Mouse (Mus musculus): ENCODE measurements at regions not wholly inside any gene's neighbourhood (a gene's known extent, or its start where the extent isn't known, plus 50 kb on each side); places are given as distances from the start of the nearest gene placed in this dataset.

GRCm38 (mm10) chr2:180390216-180390996 is 55.9 kb upstream of the Gata5 start:
- peak overlapping the region; percentile 71 for H3K4me3 ChIP-seq (ENCODE audit: low read depth, low read length)
- H3K36me3 ChIP-seq (ENCODE audit: control insufficient read depth, insufficient read depth, low read length) = no peaks in the 10 kb centered on the region
- no peaks in the 10 kb centered on the region for H3K9me3 ChIP-seq (replicated peaks; ENCODE audit: control insufficient read depth, low read length)
- WGBS (ENCODE audit: insufficient replicate concordance) = 53% methylated on average over 15 of the region's 15 CpGs
- no peak for ATAC-seq (replicated peaks; ENCODE audit: insufficient number of reproducible peaks, low FRiP score, low TSS enrichment)
- H3K4me1 ChIP-seq (ENCODE audit: control insufficient read depth, insufficient read depth, low read length) = peaks cover 43% of the 10 kb centered on the region
- H3K27me3 ChIP-seq (ENCODE audit: control insufficient read depth, insufficient read depth, low read length) = peaks cover 9% of the 10 kb centered on the region
- H3K4me2 ChIP-seq = peak overlapping the region; percentile 87
- peak overlapping the region; percentile 97 for H3K9ac ChIP-seq (ENCODE audit: low read depth, low read length)
- peak overlapping the region; percentile 98 for H3K27ac ChIP-seq (ENCODE audit: low read depth, low read length)

- Histone ChIP-seq H3K4me1 (ENCODE audit: control insufficient read depth, insufficient read depth, low read length) (peaks cover 40% of the 10 kb centered on the region), H3K27me3 (ENCODE audit: control insufficient read depth, insufficient read depth, low read length) (peaks cover 14% of the 10 kb centered on the region), H3K4me2 (peak overlapping the region; percentile 87), H3K4me3 (ENCODE audit: low read depth, low read length) (peak overlapping the region; percentile 71), H3K9ac (ENCODE audit: low read depth, low read length) (peak overlapping the region; percentile 97), H3K9me3 (replicated peaks; ENCODE audit: control insufficient read depth, low read length) (no peaks in the 10 kb centered on the region), H3K27ac (ENCODE audit: low read depth, low read length) (peak overlapping the region; percentile 98), H3K36me3 (ENCODE audit: control insufficient read depth, insufficient read depth, low read length) (no peaks in the 10 kb centered on the region)
- WGBS (ENCODE audit: insufficient replicate concordance) = 7% methylated on average over 2 of the region's 2 CpGs
- no peak for ATAC-seq (replicated peaks; ENCODE audit: insufficient number of reproducible peaks, low FRiP score, low TSS enrichment)
Measured at GRCm38 (mm10) chr2:180389486-180389885, 55.0 kb upstream of the Gata5 start.

GRCm38 (mm10) chr2:180389013-180389412 is 54.5 kb upstream of the Gata5 start:
- H3K4me3 ChIP-seq (ENCODE audit: low read depth, low read length) = peak overlapping the region; percentile 71
- peak overlapping the region; percentile 97 for H3K9ac ChIP-seq (ENCODE audit: low read depth, low read length)
- peak overlapping the region; percentile 98 for H3K27ac ChIP-seq (ENCODE audit: low read depth, low read length)
- 40% methylated on average over 12 of the region's 12 CpGs for WGBS (ENCODE audit: insufficient replicate concordance)
- peaks cover 14% of the 10 kb centered on the region for H3K27me3 ChIP-seq (ENCODE audit: control insufficient read depth, insufficient read depth, low read length)
- H3K4me1 ChIP-seq (ENCODE audit: control insufficient read depth, insufficient read depth, low read length) = peaks cover 42% of the 10 kb centered on the region
- ATAC-seq (replicated peaks; ENCODE audit: insufficient number of reproducible peaks, low FRiP score, low TSS enrichment) = no peak
- H3K9me3 ChIP-seq (replicated peaks; ENCODE audit: control insufficient read depth, low read length) = no peaks in the 10 kb centered on the region
- peak overlapping the region; percentile 87 for H3K4me2 ChIP-seq
- no peaks in the 10 kb centered on the region for H3K36me3 ChIP-seq (ENCODE audit: control insufficient read depth, insufficient read depth, low read length)

- Histone ChIP-seq H3K27me3 (ENCODE audit: control insufficient read depth, insufficient read depth, low read length) (peaks cover 14% of the 10 kb centered on the region), H3K4me3 (ENCODE audit: low read depth, low read length) (peak overlapping the region; percentile 71), H3K4me1 (ENCODE audit: control insufficient read depth, insufficient read depth, low read length) (peaks cover 33% of the 10 kb centered on the region), H3K36me3 (ENCODE audit: control insufficient read depth, insufficient read depth, low read length) (no peaks in the 10 kb centered on the region), H3K4me2 (peak overlapping the region; percentile 87), H3K9ac (ENCODE audit: low read depth, low read length) (peak overlapping the region; percentile 97), H3K9me3 (replicated peaks; ENCODE audit: control insufficient read depth, low read length) (no peaks in the 10 kb centered on the region), H3K27ac (ENCODE audit: low read depth, low read length) (peak overlapping the region; percentile 98)
- no peak for ATAC-seq (replicated peaks; ENCODE audit: insufficient number of reproducible peaks, low FRiP score, low TSS enrichment)
- 39% methylated on average over 5 of the region's 5 CpGs for WGBS (ENCODE audit: insufficient replicate concordance)
Measured at GRCm38 (mm10) chr2:180388122-180388521, 53.6 kb upstream of the Gata5 start.

- H3K4me1 ChIP-seq (ENCODE audit: control insufficient read depth, insufficient read depth, low read length) = peaks cover 27% of the 10 kb centered on the region
- H3K4me3 ChIP-seq (ENCODE audit: low read depth, low read length) = peak overlapping the region; percentile 71
- H3K27ac ChIP-seq (ENCODE audit: low read depth, low read length) = peak overlapping the region; percentile 98
- no peaks in the 10 kb centered on the region for H3K36me3 ChIP-seq (ENCODE audit: control insufficient read depth, insufficient read depth, low read length)
- WGBS (ENCODE audit: insufficient replicate concordance) = 39% methylated on average over 2 of the region's 2 CpGs
- H3K9ac ChIP-seq (ENCODE audit: low read depth, low read length) = peak overlapping the region; percentile 97
- ATAC-seq (replicated peaks; ENCODE audit: insufficient number of reproducible peaks, low FRiP score, low TSS enrichment) = no peak
- peak overlapping the region; percentile 87 for H3K4me2 ChIP-seq
- peaks cover 14% of the 10 kb centered on the region for H3K27me3 ChIP-seq (ENCODE audit: control insufficient read depth, insufficient read depth, low read length)
- H3K9me3 ChIP-seq (replicated peaks; ENCODE audit: control insufficient read depth, low read length) = no peaks in the 10 kb centered on the region
Measured at GRCm38 (mm10) chr2:180387305-180387704, 52.8 kb upstream of the Gata5 start.

GRCm38 (mm10) chr2:180385967-180386688 is 51.6 kb upstream of the Gata5 start:
- WGBS (ENCODE audit: insufficient replicate concordance) = under 1% methylated on average over 33 of the region's 35 CpGs
- H3K4me3 ChIP-seq (ENCODE audit: low read depth, low read length) = peak overlapping the region; percentile 71
- peaks cover 14% of the 10 kb centered on the region for H3K27me3 ChIP-seq (ENCODE audit: control insufficient read depth, insufficient read depth, low read length)
- H3K9ac ChIP-seq (ENCODE audit: low read depth, low read length) = peak overlapping the region; percentile 97
- no peaks in the 10 kb centered on the region for H3K9me3 ChIP-seq (replicated peaks; ENCODE audit: control insufficient read depth, low read length)
- peak; percentile 8; the same call in 1 of the 2 replicates for ATAC-seq (replicated peaks; ENCODE audit: insufficient number of reproducible peaks, low FRiP score, low TSS enrichment)
- H3K36me3 ChIP-seq (ENCODE audit: control insufficient read depth, insufficient read depth, low read length) = no peaks in the 10 kb centered on the region
- H3K4me1 ChIP-seq (ENCODE audit: control insufficient read depth, insufficient read depth, low read length) = peaks cover 19% of the 10 kb centered on the region
- peak overlapping the region; percentile 98 for H3K27ac ChIP-seq (ENCODE audit: low read depth, low read length)
- H3K4me2 ChIP-seq = peak overlapping the region; percentile 87

- 3% methylated on average over 25 of the region's 26 CpGs for WGBS (ENCODE audit: insufficient replicate concordance)
- peak overlapping the region; percentile 87 for H3K4me2 ChIP-seq
- H3K9ac ChIP-seq (ENCODE audit: low read depth, low read length) = peak overlapping the region; percentile 97
- no peaks in the 10 kb centered on the region for H3K36me3 ChIP-seq (ENCODE audit: control insufficient read depth, insufficient read depth, low read length)
- H3K4me3 ChIP-seq (ENCODE audit: low read depth, low read length) = peak overlapping the region; percentile 71
- ATAC-seq (replicated peaks; ENCODE audit: insufficient number of reproducible peaks, low FRiP score, low TSS enrichment) = peak; percentile 83
- no peaks in the 10 kb centered on the region for H3K9me3 ChIP-seq (replicated peaks; ENCODE audit: control insufficient read depth, low read length)
- peaks cover 14% of the 10 kb centered on the region for H3K27me3 ChIP-seq (ENCODE audit: control insufficient read depth, insufficient read depth, low read length)
- H3K4me1 ChIP-seq (ENCODE audit: control insufficient read depth, insufficient read depth, low read length) = peaks cover 13% of the 10 kb centered on the region
- H3K27ac ChIP-seq (ENCODE audit: low read depth, low read length) = peak overlapping the region; percentile 98
Measured at GRCm38 (mm10) chr2:180385231-180385895, 50.9 kb upstream of the Gata5 start.
